Mouse (Mus musculus) gonadal fat pad, adult 2 months (tissue): ENCODE data around the gene Gm37240. TPM values are rescaled to one million over a fixed set of nuclear protein-coding genes. Genes with fewer than 3 reads are reported as not detected.

Experiments used
- DNase-seq: peaks from one replicate; pipeline ENCODE4 v3.0.0-alpha.2; 2012; ENCODE audit warnings: low read depth
- polyA plus RNA-seq: library from polyadenylated mRNA; depleted of rRNA; stranded (reverse); fragments of >200 nt; gene quantifications from 2 replicates; pipeline ENCODE4 v1.2.3, GENCODE M21; 2012

The Gm37240 gene
- polyA plus RNA-seq, 1 experiment = 6.2 TPM

- no peak for DNase-seq
These were observed 138.0 kb downstream of the Gm37240 start for GRCm38 (mm10) chr3:85749348-85749747.

- DNase-seq = no peak
These were observed 138.5 kb downstream of the Gm37240 start for GRCm38 (mm10) chr3:85748863-85749262.

- no peak for DNase-seq
These were observed 141.2 kb downstream of the Gm37240 start for GRCm38 (mm10) chr3:85746116-85746515.

GRCm38 (mm10) chr3:85741767-85742166 lies 145.6 kb downstream of the Gm37240 start:
- DNase-seq = no peak

- DNase-seq = no peak
These were observed 148.7 kb downstream of the Gm37240 start for GRCm38 (mm10) chr3:85738591-85738990.

- DNase-seq = no peak
These were observed 153.2 kb downstream of the Gm37240 start for GRCm38 (mm10) chr3:85733939-85734729.

- DNase-seq = no peak
These were observed 160.1 kb downstream of the Gm37240 start for GRCm38 (mm10) chr3:85727171-85727570.

GRCm38 (mm10) chr3:85725971-85726370 lies 161.3 kb downstream of the Gm37240 start:
- no peak for DNase-seq

GRCm38 (mm10) chr3:85725110-85725509 lies 162.2 kb downstream of the Gm37240 start:
- DNase-seq = no peak

GRCm38 (mm10) chr3:85722581-85722980 lies 164.7 kb downstream of the Gm37240 start:
- no peak for DNase-seq

- DNase-seq = no peak
These were observed 171.5 kb downstream of the Gm37240 start for GRCm38 (mm10) chr3:85715764-85716297.

- DNase-seq = no peak
These were observed 173.2 kb downstream of the Gm37240 start for GRCm38 (mm10) chr3:85713936-85714709.

- no peak for DNase-seq
These were observed 176.6 kb downstream of the Gm37240 start for GRCm38 (mm10) chr3:85710695-85711094.

GRCm38 (mm10) chr3:85707421-85707820 lies 179.9 kb downstream of the Gm37240 start:
- DNase-seq = no peak

GRCm38 (mm10) chr3:85703141-85703882 lies 184.0 kb downstream of the Gm37240 start:
- DNase-seq = no peak

GRCm38 (mm10) chr3:85698496-85698895 lies 188.8 kb downstream of the Gm37240 start:
- DNase-seq = no peak

GRCm38 (mm10) chr3:85695056-85695455 lies 192.3 kb downstream of the Gm37240 start:
- no peak for DNase-seq

GRCm38 (mm10) chr3:85693013-85693412 lies 194.3 kb downstream of the Gm37240 start:
- no peak for DNase-seq

- no peak for DNase-seq
These were observed 196.2 kb downstream of the Gm37240 start for GRCm38 (mm10) chr3:85691134-85691533.

- DNase-seq = no peak
These were observed 199.0 kb downstream of the Gm37240 start for GRCm38 (mm10) chr3:85688341-85688740.

- no peak for DNase-seq
These were observed 202.0 kb downstream of the Gm37240 start for GRCm38 (mm10) chr3:85685271-85685670.

- DNase-seq = no peak
These were observed 203.7 kb downstream of the Gm37240 start for GRCm38 (mm10) chr3:85683618-85684017.
